Mouse (Mus musculus) cerebellum, adult 11-12 months (tissue): ENCODE data around the gene Plau.

Experiments used
- DNase-seq: peaks from one replicate; pipeline ENCODE4 v3.0.0; 2022

Gene Plau

GRCm38 (mm10) chr14:20809349-20809748 lies 27.1 kb upstream of the Plau start:
- no peak for DNase-seq

- no peak for DNase-seq
Observed at GRCm38 (mm10) chr14:20809820-20810219, 26.6 kb upstream of the Plau start.

- no peak for DNase-seq
Observed at GRCm38 (mm10) chr14:20811236-20811635, 25.2 kb upstream of the Plau start.

- no peak for DNase-seq
Observed at GRCm38 (mm10) chr14:20811779-20812406, 24.6 kb upstream of the Plau start.

- DNase-seq = no peak
Observed at GRCm38 (mm10) chr14:20815448-20815847, 21.0 kb upstream of the Plau start.

GRCm38 (mm10) chr14:20824517-20824916 lies 11.9 kb upstream of the Plau start:
- DNase-seq = no peak

GRCm38 (mm10) chr14:20825516-20825915 lies 10.9 kb upstream of the Plau start:
- no peak for DNase-seq

GRCm38 (mm10) chr14:20827061-20827460 lies 9.4 kb upstream of the Plau start:
- DNase-seq = no peak

GRCm38 (mm10) chr14:20827491-20827890 lies 9.0 kb upstream of the Plau start:
- no peak for DNase-seq

- DNase-seq = no peak
Observed at GRCm38 (mm10) chr14:20828524-20828923, 7.9 kb upstream of the Plau start.

- DNase-seq = no peak
Observed at GRCm38 (mm10) chr14:20829523-20830366, 6.7 kb upstream of the Plau start.

GRCm38 (mm10) chr14:20831141-20831910 lies 5.1 kb upstream of the Plau start:
- DNase-seq = no peak

- no peak for DNase-seq
Observed at GRCm38 (mm10) chr14:20831915-20832314, 4.5 kb upstream of the Plau start.

GRCm38 (mm10) chr14:20833525-20833924 lies 2.9 kb upstream of the Plau start:
- DNase-seq = no peak

GRCm38 (mm10) chr14:20834136-20834535 lies 2.3 kb upstream of the Plau start:
- DNase-seq = no peak

- no peak for DNase-seq
Observed at GRCm38 (mm10) chr14:20836905-20837376, 481 bp downstream of the Plau start.

- DNase-seq = no peak
Observed at GRCm38 (mm10) chr14:20837681-20838080, 1.2 kb downstream of the Plau start.

- no peak for DNase-seq
Observed at GRCm38 (mm10) chr14:20841526-20841925, 5.1 kb downstream of the Plau start.

- DNase-seq = no peak
Observed at GRCm38 (mm10) chr14:20842629-20843028, 6.2 kb downstream of the Plau start.

- no peak for DNase-seq
Observed at GRCm38 (mm10) chr14:20844126-20844525, 7.7 kb downstream of the Plau start.

GRCm38 (mm10) chr14:20844671-20845576 lies 8.5 kb downstream of the Plau start:
- DNase-seq = no peak

- no peak for DNase-seq
Observed at GRCm38 (mm10) chr14:20845577-20846088, 9.2 kb downstream of the Plau start.
